Mouse (Mus musculus) cerebellum, adult (tissue): ENCODE results near the gene Gm28539.
"Not testable (repeated sequence)": the region's sequence is repeated elsewhere in the genome, so short reads cannot be mapped to it uniquely, and the experiment has no call there.

Experiments
- ATAC-seq: cut with Nextera tagmentation; 2 replicates; pipeline ENCODE4 v1.9.2; 2017; ENCODE audit warnings: mild to moderate bottlenecking, moderate library complexity, mixed read lengths; ENCODE audit not compliant: insufficient number of reproducible peaks, low FRiP score, low TSS enrichment

Gene Gm28539

DNA sequence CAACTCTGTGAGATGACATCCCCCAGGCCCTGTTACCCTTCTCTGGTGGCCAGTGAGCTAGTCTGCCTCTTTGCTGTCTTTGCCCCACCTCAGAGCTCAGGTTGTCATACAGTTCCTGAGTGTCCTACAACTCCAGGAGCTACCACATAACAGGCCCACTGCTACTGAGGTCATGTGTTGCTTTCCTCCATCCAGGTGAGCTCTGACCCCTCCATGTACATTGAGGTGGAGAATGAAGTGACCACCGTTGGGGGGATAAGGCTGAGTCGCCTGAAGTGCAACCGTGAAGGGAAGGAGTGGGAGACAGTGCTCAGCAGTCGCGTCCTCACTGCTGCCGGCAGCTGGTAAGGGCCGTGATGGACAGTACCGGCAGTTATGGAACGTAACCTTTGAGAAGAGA, 112.6 kb downstream of the Gm28539 start:
- ATAC-seq: no peak

DNA sequence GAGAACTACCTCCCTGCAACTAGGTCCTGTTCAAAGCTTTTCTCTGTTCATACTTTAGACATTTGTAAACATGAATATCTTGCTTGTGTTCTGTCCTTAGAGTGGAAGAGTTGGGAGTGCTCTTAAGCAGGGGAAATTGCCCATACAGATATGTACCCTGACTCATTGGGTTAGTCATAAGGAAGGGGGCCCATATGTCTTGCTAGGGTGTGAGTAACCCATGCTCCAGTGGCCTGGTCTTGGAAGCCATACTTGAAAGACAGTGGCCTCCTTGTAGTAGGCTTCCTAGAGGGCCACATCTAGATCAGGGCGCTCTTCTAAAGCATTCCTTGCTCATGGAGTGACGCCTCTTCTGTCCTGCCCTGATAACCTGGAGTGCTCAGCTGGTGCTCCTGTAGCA, 114.0 kb downstream of the Gm28539 start:
- no peak for ATAC-seq

DNA sequence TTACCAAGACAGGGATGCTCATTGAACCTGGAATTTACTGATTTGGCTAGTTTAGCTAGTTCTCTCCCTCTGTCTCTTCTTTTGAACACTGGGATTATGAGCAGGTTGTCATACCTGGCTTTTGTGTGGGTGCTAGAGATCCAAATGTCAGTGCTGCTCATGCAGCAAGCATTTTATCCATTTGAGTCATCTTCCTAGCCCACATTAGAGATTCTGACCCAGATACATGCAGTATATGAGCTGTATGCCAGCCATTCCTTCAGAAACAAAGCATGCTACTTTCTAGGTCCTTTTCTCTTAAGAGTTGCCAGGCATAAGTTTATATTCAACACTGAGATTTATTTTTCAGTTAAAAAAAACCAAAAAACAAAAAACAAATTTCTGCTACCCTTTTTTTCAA, 116.4 kb downstream of the Gm28539 start:
- no peak for ATAC-seq

DNA sequence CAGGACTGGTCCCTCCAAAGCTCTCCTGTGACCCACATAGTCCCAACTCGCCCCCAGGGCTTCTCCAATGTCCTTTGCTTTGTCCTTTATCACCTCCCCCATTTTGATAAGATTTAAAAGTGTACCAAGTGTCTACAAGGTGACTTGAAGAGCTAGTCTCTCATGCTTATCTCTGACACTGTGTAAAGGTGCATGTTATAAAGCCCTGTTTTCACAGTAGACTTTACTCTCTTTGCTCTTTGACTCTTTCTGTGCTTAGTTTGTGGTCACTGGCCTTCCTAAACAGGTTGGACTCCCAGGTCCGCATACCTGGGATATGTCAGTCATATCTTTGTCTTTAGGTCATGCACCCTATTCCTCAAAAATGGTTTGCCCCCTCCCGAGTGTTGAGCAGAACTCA, 118.7 kb downstream of the Gm28539 start:
- ATAC-seq: no peak

DNA sequence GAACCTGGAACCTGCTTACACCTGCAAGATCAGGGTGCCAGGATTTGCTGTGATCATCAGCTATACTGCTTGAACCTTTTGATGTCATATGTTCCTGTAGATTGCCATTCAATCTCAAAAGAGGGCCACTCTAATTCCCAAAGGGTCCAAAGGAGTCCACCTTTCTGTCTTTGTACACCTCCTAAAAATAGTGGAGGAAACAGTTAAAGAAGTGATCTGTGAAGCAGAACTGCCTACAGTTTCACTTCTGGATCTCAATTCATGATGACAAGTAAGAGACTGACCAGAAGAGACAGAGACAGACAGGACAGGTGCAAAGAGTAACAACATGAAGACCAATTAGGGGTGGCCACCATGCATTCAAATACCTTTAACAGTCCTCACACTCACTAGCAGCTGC, 127.1 kb downstream of the Gm28539 start:
- ATAC-seq: no peak

DNA sequence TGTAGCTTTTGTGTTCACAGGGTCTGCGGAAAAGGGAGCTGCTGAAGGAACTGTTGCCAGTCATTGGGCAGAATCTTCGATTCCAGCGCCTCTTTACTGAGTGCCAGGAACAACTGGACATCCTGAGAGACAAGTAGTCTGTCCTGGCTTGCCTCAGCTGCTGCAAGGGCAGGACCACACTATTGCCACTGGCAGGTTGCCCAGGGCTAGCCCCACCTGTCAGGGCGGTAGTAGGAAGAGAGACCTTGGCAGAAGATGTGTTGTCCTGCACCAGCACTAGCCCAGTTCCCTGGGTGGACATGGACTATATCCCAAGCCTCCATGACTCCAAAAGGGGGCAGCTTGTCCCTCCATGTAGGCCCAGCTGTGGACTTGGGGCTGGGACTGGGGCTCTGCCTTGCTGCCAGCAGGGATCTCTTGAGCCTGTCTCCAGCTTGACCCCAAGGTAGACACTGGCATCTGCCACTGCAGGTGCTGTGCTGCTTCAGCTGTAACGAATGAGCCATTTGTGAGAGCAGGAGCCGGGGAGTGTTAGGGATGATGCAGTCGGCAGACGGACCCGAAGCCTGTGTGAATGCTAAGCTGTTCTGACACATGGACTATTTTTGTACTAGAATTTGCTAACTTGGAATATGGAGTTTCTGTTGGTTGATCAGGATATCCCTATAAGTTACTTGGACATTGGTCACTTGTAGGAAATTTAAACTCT, 133.2 kb downstream of the Gm28539 start:
- ATAC-seq: no peak

DNA sequence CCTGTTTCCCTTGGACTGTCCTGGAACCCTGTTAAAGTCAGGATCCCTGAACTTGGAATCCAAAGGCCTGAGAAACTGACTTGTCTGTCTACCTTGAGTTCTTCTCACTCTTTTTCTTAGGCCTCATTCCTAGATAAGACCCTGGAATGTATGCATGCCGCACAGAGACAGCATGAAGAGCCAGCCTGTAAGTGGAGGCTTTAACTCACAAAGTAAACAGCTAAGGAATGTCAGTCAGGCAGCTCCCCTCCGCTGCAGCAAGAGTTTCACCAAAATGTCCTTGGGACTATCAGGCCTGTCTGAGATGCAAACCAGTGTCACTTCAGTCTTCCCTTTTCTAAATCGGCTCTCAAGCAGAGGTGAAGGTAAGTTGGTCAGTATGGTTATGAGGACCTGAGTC, 134.5 kb downstream of the Gm28539 start:
- no peak for ATAC-seq

DNA sequence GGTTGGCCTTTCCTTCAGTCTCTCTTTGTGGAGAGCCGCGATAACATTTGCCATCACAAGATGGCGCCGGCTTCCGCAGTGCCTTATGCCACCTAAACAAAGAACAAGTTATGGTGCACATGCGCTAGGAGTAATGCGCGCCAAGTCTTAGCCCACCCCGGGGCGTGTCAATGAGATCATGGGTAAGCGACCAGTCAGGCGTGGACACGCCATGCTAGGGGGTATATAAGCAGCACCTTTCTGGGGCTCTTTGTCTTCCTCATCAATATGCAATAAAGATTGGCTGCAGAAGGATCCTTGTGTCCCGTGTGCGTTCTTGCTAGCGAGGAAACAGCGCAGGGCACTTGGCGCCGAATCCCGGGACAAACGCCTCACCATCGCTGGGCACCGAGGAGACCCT, 139.3 kb downstream of the Gm28539 start:
- not testable (repeated sequence) for ATAC-seq

DNA sequence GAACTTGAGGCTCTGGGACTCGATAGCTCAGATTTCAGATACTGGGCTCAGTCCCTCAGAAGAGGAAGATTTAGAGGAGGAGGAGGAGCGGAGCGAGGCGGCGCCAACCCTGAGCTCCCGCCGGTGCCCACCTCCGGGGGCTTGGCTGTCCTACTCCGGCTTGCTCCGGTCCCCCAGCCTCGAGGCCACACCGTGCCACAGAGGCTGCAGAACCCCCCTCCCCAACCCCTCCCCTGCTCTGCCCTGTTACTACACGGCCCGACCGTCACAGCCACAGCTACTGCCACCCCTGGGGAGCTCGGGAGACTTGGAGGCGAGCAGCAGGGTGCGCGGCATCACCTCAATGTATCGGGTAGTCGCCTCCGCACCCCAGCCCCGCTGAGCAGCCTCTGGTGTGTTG, 139.9 kb downstream of the Gm28539 start:
- no peak for ATAC-seq

DNA sequence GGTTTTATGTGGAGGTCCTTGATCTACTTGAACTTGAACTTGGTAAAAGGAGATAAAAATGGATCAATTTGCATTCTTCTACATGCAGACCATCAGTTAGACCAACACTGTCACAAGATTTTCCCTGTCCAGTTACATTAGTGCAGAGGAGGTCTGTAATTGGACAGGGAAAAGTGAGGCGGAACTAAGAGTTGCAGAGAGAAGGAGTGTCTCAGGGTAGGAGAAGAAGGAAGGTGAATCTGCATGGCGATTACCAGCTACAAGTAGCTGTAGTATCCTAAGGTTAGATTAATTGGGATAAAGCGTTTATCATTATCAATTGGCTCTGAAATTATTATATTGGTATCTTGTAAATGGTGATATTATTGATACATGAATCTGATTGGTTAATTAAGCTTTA, 150.0 kb downstream of the Gm28539 start:
- no peak for ATAC-seq

DNA sequence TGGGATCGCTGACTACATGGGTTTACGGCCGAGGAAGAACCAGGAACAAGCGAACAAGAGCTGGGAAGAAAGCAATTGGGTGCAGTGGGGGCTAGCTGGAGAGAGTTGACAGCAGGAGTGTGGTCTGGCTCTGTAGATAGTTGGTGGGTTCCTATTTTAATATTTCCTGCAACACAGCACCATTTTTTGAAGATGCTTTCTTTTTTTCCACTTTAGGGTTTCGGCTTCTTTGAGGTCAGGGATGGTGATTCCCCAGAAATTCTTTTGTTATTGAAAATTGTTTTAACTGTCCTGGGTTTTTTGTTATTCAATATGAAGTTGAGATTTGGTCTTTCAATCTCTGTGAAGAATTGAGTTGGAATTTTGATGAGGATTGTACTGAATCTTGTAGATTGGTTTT, 150.5 kb downstream of the Gm28539 start:
- ATAC-seq: no peak

DNA sequence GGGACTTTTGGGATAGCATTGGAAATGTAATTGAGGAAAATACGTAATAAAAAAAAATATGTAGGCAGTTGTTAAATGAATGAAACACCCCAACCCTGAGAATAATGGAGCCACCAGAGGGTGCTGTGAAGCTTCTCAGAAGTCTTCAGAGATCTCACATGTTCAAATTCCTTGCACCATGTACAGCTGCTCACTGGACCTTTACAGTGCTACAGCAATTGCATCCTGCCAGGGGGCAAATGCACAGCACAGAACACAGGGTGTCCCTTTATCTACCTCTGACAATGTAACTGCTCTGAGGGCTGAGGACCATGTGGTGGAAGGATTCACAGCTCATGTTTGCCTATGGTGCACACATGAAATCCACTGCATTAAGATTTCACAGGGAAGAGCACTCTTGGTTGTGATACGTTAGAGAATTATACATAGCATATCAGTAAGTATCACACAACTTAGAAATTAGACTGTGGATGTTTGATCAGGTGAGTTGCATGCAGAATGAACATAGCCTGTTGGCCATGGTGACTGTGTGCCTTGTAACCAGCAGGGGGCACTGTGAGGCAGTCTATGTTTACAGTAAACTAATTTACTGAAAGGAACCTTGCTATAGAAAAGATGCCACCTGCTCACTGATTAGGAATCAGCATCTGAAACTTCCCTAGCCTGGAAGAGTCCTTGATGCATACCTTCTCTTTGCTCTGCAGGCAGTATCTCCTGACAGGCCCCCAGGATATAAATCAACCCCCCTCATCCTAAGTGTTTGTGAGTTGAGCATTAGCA, 166.4 kb downstream of the Gm28539 start:
- ATAC-seq: not testable (repeated sequence)

DNA sequence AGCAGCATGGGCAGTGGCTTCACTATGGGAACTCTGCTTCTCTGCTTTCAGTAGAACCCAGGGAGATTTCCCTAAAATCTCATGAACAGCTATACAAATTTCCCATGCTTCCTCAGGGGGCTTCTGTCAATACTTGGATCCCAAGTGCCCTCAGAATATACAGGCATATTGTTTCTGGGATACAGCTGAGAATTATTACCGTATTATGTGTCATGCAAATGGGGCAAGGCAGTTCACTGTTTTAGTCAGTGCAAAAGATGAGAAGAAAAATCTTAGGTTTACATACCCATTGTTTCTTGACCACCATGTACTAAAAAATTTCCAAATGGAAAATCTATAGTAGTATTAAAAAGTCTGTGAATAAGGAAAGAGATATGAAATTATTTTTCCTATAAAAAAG, 167.4 kb downstream of the Gm28539 start:
- no peak for ATAC-seq

DNA sequence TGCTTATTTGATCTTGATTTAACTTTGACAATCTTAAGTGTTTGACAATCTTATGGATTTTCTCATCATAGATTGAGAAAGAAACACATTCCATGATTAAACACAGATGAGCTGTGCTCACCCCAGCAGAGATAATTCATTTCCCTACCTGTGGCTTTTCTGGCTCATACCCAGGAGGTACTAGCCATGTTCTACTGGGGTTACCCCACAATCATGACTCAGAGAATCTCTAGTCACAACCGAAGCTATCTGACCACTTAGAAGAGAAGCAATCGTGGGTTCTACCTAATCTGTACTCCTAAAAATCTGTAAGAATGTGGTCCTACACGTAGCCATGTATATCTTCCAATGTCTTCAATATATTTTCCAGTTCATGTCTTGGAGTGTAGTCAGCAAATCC, 168.9 kb downstream of the Gm28539 start:
- no peak for ATAC-seq
